Mouse (Mus musculus): ENCODE data around the gene Pak1ip1. TPM values are rescaled to one million over a fixed set of nuclear protein-coding genes. Genes with fewer than 3 reads are reported as not detected.
A peak's percentile ranks its signal among the peaks of the same experiment; 100 is the strongest.
"Not testable (repeated sequence)": the region's sequence is repeated elsewhere in the genome, so short reads cannot be mapped to it uniquely, and the experiment has no call there.

Pak1ip1 gene
- polyA plus RNA-seq, 1 experiment from 2014 or later = 68.3 TPM

GRCm38 (mm10) chr13:40971831-40972230 lies 29.0 kb upstream of the Pak1ip1 start:
- H3K27me3 ChIP-seq (ENCODE audit: control insufficient read depth, insufficient read depth, low read length) = no peaks in the 10 kb centered on the region
- no peak overlapping the region for H3K4me3 ChIP-seq (ENCODE audit: low read depth, low read length)
- H3K4me1 ChIP-seq (ENCODE audit: control insufficient read depth, insufficient read depth, low read length) = no peaks in the 10 kb centered on the region
- no peak overlapping the region for H3K9ac ChIP-seq (replicated peaks; ENCODE audit: low read depth, low read length)
- WGBS = 83% methylated on average over 2 of the region's 2 CpGs
- no peak for ATAC-seq (ENCODE audit: insufficient number of reproducible peaks, insufficient read depth, low FRiP score, low read depth)
- no peak overlapping the region for H3K27ac ChIP-seq (ENCODE audit: low read length)
- H3K9me3 ChIP-seq (ENCODE audit: control insufficient read depth, low read depth, low read length) = no peaks in the 10 kb centered on the region
- H3K4me2 ChIP-seq (replicated peaks; ENCODE audit: low read depth, low read length) = no peak overlapping the region
- H3K36me3 ChIP-seq (ENCODE audit: control insufficient read depth, insufficient read depth, low read length) = no peaks in the 10 kb centered on the region

DNA sequence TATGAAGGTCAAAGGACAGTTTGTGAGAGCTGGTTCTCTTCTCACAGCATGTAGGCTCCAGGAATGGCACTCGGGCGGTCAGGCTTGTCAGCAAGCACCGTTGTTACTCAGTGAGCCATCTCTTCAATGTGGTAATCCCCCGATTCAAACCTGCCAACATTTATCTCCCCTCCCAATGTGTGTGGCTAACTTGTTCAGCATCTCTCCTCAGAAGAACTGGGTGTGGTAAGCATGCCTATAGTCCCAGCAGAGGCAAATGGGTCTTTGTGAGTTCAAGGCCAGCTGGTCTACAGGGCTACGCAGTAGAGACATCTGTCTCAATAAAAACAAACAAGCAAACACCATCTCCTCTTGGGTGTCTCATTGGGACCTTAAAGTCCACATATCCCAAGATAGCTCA lies 27.8 kb upstream of the Pak1ip1 start:
- H3K4me3 ChIP-seq (ENCODE audit: low read depth, low read length) = no peak overlapping the region
- no peaks in the 10 kb centered on the region for H3K27me3 ChIP-seq (ENCODE audit: control insufficient read depth, insufficient read depth, low read length)
- no peaks in the 10 kb centered on the region for H3K9me3 ChIP-seq (ENCODE audit: control insufficient read depth, low read depth, low read length)
- H3K27ac ChIP-seq (ENCODE audit: low read length) = no peak overlapping the region
- 89% methylated on average over 5 of the region's 5 CpGs for WGBS
- no peaks in the 10 kb centered on the region for H3K36me3 ChIP-seq (ENCODE audit: control insufficient read depth, insufficient read depth, low read length)
- no peaks in the 10 kb centered on the region for H3K4me1 ChIP-seq (ENCODE audit: control insufficient read depth, insufficient read depth, low read length)
- no peak overlapping the region for H3K4me2 ChIP-seq (replicated peaks; ENCODE audit: low read depth, low read length)
- H3K9ac ChIP-seq (replicated peaks; ENCODE audit: low read depth, low read length) = no peak overlapping the region
- ATAC-seq (ENCODE audit: insufficient number of reproducible peaks, insufficient read depth, low FRiP score, low read depth) = no peak

DNA sequence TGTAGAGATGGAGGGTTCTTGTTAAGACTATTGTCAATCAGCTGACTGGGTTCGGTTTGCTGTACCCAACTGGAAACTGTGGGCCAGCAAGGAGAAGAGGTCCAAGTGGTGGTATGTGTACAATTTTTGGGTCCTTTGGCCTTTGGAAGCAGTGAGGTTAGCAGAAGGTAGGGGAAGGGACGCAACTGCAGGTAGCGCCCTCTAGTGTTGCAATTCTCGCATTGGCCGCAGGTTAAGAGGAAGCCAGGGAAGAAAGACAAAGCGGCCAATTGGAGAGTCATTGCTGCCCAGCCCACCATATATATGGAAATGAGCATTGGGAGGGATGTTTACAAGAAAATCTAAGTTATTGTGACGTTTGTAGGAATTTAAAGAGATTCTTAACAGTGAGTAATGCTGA lies 23.2 kb upstream of the Pak1ip1 start:
- 26% methylated on average over 7 of the region's 7 CpGs for WGBS
- no peak overlapping the region for H3K4me3 ChIP-seq (ENCODE audit: low read depth, low read length)
- no peak overlapping the region for H3K4me2 ChIP-seq (replicated peaks; ENCODE audit: low read depth, low read length)
- no peak overlapping the region for H3K9ac ChIP-seq (replicated peaks; ENCODE audit: low read depth, low read length)
- H3K4me1 ChIP-seq (ENCODE audit: control insufficient read depth, insufficient read depth, low read length) = no peaks in the 10 kb centered on the region
- no peaks in the 10 kb centered on the region for H3K36me3 ChIP-seq (ENCODE audit: control insufficient read depth, insufficient read depth, low read length)
- no peak overlapping the region for H3K27ac ChIP-seq (ENCODE audit: low read length)
- no peak for ATAC-seq (ENCODE audit: insufficient number of reproducible peaks, insufficient read depth, low FRiP score, low read depth)
- H3K9me3 ChIP-seq (ENCODE audit: control insufficient read depth, low read depth, low read length) = no peaks in the 10 kb centered on the region
- H3K27me3 ChIP-seq (ENCODE audit: control insufficient read depth, insufficient read depth, low read length) = no peaks in the 10 kb centered on the region

DNA sequence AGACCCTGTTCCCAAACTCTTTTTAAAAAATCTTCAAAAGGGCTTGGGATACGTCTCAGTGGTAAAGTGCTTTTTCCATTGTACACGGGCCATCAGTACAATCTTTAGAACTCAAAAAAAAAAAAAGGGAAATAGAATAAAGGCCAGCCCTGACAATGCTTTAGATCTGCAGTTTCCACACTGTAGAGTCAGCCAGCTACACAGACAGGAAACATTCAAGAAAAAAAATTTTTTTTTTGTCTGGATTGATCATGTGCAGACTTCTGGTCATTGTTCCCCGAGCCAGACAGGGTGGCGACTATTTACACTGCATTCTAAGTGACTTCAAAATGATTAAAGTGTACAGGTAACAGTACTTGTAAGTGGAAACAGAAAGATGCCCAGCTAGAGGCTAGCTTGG lies 22.2 kb upstream of the Pak1ip1 start:
- H3K9me3 ChIP-seq (ENCODE audit: control insufficient read depth, low read depth, low read length) = no peaks in the 10 kb centered on the region
- H3K9ac ChIP-seq (replicated peaks; ENCODE audit: low read depth, low read length) = no peak overlapping the region
- peak overlapping the region; percentile 41; the same call in 1 of the 2 replicates for H3K27ac ChIP-seq (ENCODE audit: low read length)
- no peaks in the 10 kb centered on the region for H3K4me1 ChIP-seq (ENCODE audit: control insufficient read depth, insufficient read depth, low read length)
- no peaks in the 10 kb centered on the region for H3K27me3 ChIP-seq (ENCODE audit: control insufficient read depth, insufficient read depth, low read length)
- no peaks in the 10 kb centered on the region for H3K36me3 ChIP-seq (ENCODE audit: control insufficient read depth, insufficient read depth, low read length)
- no peak for ATAC-seq (ENCODE audit: insufficient number of reproducible peaks, insufficient read depth, low FRiP score, low read depth)
- H3K4me3 ChIP-seq (ENCODE audit: low read depth, low read length) = no peak overlapping the region
- WGBS = 59% methylated on average over 4 of the region's 4 CpGs
- H3K4me2 ChIP-seq (replicated peaks; ENCODE audit: low read depth, low read length) = no peak overlapping the region

DNA sequence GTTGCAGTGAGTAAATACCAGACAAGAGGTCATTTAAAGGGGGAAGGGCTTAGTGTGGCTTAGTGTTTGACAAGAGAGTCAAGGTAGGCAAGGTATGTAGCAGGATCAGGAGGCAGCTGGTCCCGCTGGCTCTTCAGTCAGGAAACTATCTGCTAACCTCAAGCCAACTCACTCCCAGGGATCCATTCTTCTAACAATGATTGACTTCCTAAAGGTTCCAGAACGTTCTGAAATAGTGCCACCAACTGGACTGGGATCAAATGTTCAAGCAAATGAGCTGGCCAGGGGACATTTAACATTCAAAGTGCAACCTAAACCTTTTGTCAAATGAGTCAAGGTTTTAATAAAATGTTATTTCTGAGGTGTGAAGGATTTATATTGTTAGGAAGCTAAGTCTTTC lies 21.5 kb upstream of the Pak1ip1 start:
- no peaks in the 10 kb centered on the region for H3K36me3 ChIP-seq (ENCODE audit: control insufficient read depth, insufficient read depth, low read length)
- no peak overlapping the region for H3K9ac ChIP-seq (replicated peaks; ENCODE audit: low read depth, low read length)
- H3K27me3 ChIP-seq (ENCODE audit: control insufficient read depth, insufficient read depth, low read length) = no peaks in the 10 kb centered on the region
- 49% methylated on average over 2 of the region's 2 CpGs for WGBS
- no peak for ATAC-seq (ENCODE audit: insufficient number of reproducible peaks, insufficient read depth, low FRiP score, low read depth)
- no peak overlapping the region; the same call in 1 of the 2 replicates for H3K27ac ChIP-seq (ENCODE audit: low read length)
- no peaks in the 10 kb centered on the region for H3K9me3 ChIP-seq (ENCODE audit: control insufficient read depth, low read depth, low read length)
- H3K4me1 ChIP-seq (ENCODE audit: control insufficient read depth, insufficient read depth, low read length) = no peaks in the 10 kb centered on the region
- no peak overlapping the region for H3K4me2 ChIP-seq (replicated peaks; ENCODE audit: low read depth, low read length)
- no peak overlapping the region for H3K4me3 ChIP-seq (ENCODE audit: low read depth, low read length)

- WGBS = 92% methylated on average over 1 of the region's 1 CpGs
- Histone ChIP-seq H3K27me3 (ENCODE audit: control insufficient read depth, insufficient read depth, low read length) (no peaks in the 10 kb centered on the region), H3K4me3 (ENCODE audit: low read depth, low read length) (no peak overlapping the region), H3K27ac (ENCODE audit: low read length) (no peak overlapping the region), H3K9ac (replicated peaks; ENCODE audit: low read depth, low read length) (no peak overlapping the region), H3K9me3 (ENCODE audit: control insufficient read depth, low read depth, low read length) (no peaks in the 10 kb centered on the region), H3K4me1 (ENCODE audit: control insufficient read depth, insufficient read depth, low read length) (no peaks in the 10 kb centered on the region), H3K4me2 (replicated peaks; ENCODE audit: low read depth, low read length) (no peak overlapping the region), H3K36me3 (ENCODE audit: control insufficient read depth, insufficient read depth, low read length) (no peaks in the 10 kb centered on the region)
- ATAC-seq (ENCODE audit: insufficient number of reproducible peaks, insufficient read depth, low FRiP score, low read depth) = no peak
These were observed 18.1 kb upstream of the Pak1ip1 start for GRCm38 (mm10) chr13:40982759-40983158.

GRCm38 (mm10) chr13:40986081-40986480 lies 14.7 kb upstream of the Pak1ip1 start:
- H3K4me3 ChIP-seq (ENCODE audit: low read depth, low read length) = no peak overlapping the region
- WGBS = 92% methylated on average over 5 of the region's 5 CpGs
- no peak overlapping the region for H3K9ac ChIP-seq (replicated peaks; ENCODE audit: low read depth, low read length)
- no peak overlapping the region for H3K4me2 ChIP-seq (replicated peaks; ENCODE audit: low read depth, low read length)
- H3K9me3 ChIP-seq (ENCODE audit: control insufficient read depth, low read depth, low read length) = no peaks in the 10 kb centered on the region
- no peaks in the 10 kb centered on the region for H3K4me1 ChIP-seq (ENCODE audit: control insufficient read depth, insufficient read depth, low read length)
- ATAC-seq (ENCODE audit: insufficient number of reproducible peaks, insufficient read depth, low FRiP score, low read depth) = no peak
- no peaks in the 10 kb centered on the region for H3K36me3 ChIP-seq (ENCODE audit: control insufficient read depth, insufficient read depth, low read length)
- H3K27me3 ChIP-seq (ENCODE audit: control insufficient read depth, insufficient read depth, low read length) = no peaks in the 10 kb centered on the region
- H3K27ac ChIP-seq (ENCODE audit: low read length) = no peak overlapping the region

DNA sequence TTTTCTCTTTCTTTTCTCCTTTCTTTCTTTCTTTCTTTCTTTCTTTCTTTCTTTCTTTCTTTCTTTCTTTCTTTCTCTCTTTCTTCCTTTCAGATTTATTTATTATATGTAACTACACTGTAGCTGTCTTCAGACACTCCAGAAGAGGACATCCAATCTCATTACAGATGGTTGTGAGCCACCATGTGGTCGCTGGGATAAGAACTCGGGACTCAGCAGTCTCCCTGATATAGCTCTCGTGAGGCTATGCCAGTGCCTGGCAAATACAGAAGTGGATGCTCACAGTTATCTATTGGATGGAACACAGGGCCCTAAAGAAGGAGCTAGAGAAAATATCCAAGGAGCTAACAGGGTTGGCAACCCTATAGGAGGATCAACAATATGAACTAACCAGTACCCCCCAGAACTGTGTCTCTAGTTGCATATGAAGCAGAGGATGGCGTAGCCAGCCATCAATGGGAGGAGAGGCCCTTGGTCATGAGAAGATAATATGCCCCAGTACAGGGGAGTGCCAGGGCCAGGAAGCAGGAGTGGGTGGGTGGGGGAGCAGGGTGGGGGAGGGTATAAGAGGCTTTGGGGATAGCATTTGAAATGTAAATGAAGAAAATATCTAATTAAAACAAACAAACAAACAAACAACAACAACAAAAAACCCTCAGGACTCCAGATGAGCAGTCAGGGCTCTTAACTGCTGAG lies 13.1 kb upstream of the Pak1ip1 start:
- not testable (repeated sequence) for H3K4me2 ChIP-seq (replicated peaks; ENCODE audit: low read depth, low read length); H3K36me3 ChIP-seq (ENCODE audit: control insufficient read depth, insufficient read depth, low read length); H3K4me3 ChIP-seq (ENCODE audit: low read depth, low read length); H3K27ac ChIP-seq (ENCODE audit: low read length); H3K27me3 ChIP-seq (ENCODE audit: control insufficient read depth, insufficient read depth, low read length); ATAC-seq (ENCODE audit: insufficient number of reproducible peaks, insufficient read depth, low FRiP score, low read depth); H3K9ac ChIP-seq (replicated peaks; ENCODE audit: low read depth, low read length); H3K9me3 ChIP-seq (ENCODE audit: control insufficient read depth, low read depth, low read length); H3K4me1 ChIP-seq (ENCODE audit: control insufficient read depth, insufficient read depth, low read length)
- 67% methylated on average over 4 of the region's 4 CpGs for WGBS

GRCm38 (mm10) chr13:40988418-40988817 lies 12.4 kb upstream of the Pak1ip1 start:
- no peak overlapping the region for H3K4me2 ChIP-seq (replicated peaks; ENCODE audit: low read depth, low read length)
- H3K27ac ChIP-seq (ENCODE audit: low read length) = no peak overlapping the region
- no peaks in the 10 kb centered on the region for H3K4me1 ChIP-seq (ENCODE audit: control insufficient read depth, insufficient read depth, low read length)
- ATAC-seq (ENCODE audit: insufficient number of reproducible peaks, insufficient read depth, low FRiP score, low read depth) = no peak
- no peak overlapping the region for H3K9ac ChIP-seq (replicated peaks; ENCODE audit: low read depth, low read length)
- no peaks in the 10 kb centered on the region for H3K27me3 ChIP-seq (ENCODE audit: control insufficient read depth, insufficient read depth, low read length)
- 63% methylated on average over 2 of the region's 2 CpGs for WGBS
- no peaks in the 10 kb centered on the region for H3K9me3 ChIP-seq (ENCODE audit: control insufficient read depth, low read depth, low read length)
- H3K36me3 ChIP-seq (ENCODE audit: control insufficient read depth, insufficient read depth, low read length) = no peaks in the 10 kb centered on the region
- no peak overlapping the region for H3K4me3 ChIP-seq (ENCODE audit: low read depth, low read length)

Data from stomach, embryonic 14.5 days (tissue).